12 mouse cellular contexts compared by ENCODE assay signal in genomic region chr8:3237319-3237718, GRCm38 (mm10). TPM values are rescaled to one million over a fixed set of nuclear protein-coding genes. Genes with fewer than 3 reads are reported as not detected.
DNase-seq lines count a peak whose midpoint lies in the region; ATAC-seq lines count a peak whose summit lies in the region.
"Had no signal": no experiment of that assay in that cellular context is flagged by ENCODE, and none has a peak within 500 bp of the region (broad histone marks: within the 10 kb centered on the region; RNA-seq: fewer than 3 reads in every experiment).

No protein-coding gene starts in this region.

- DNase-seq in adrenal gland, adult (ENCODE audit: inconsistent age in 2 of 2, low spot score in 1 of 2): peak; percentile 39 to 73
- no peak for DNase-seq in adrenal gland, postnatal 4 days (ENCODE audit: low spot score in 2 of 2)
- peak; percentile 50 for DNase-seq in lung, postnatal 36 days
- no peak for DNase-seq in lung, postnatal 25 days (ENCODE audit: low spot score)
- DNase-seq in heart, adult 9 months (ENCODE audit: low spot score in 2 of 2): peak; percentile 68 to 77
- peak; percentile 73 for DNase-seq in heart, postnatal 4 days
- no peak for DNase-seq in urinary bladder, adult 2 months (ENCODE audit: low spot score)

- H3K27me3 ChIP-seq in intestine, embryonic 16.5 days (replicated peaks; ENCODE audit: control insufficient read depth, insufficient read depth, low read length): no peaks in the 10 kb centered on the region
- H3K27me3 ChIP-seq: intestine, embryonic 15.5 days; liver, embryonic 12.5 days had no signal

- H3K4me1 ChIP-seq in intestine, embryonic 16.5 days (ENCODE audit: control insufficient read depth, insufficient read depth, low read length): peaks cover 20% of the 10 kb centered on the region
- H3K4me1 ChIP-seq: forebrain, embryonic 10.5 days had no signal

- no peak overlapping the region for H3K4me3 ChIP-seq in intestine, embryonic 16.5 days (ENCODE audit: low read length)
- H3K4me3 ChIP-seq: forebrain, embryonic 10.5 days; intestine, embryonic 15.5 days; liver, embryonic 12.5 days had no signal

- no peak overlapping the region for H3K27ac ChIP-seq in intestine, embryonic 16.5 days (ENCODE audit: low read length)
- H3K27ac ChIP-seq: forebrain, embryonic 10.5 days; intestine, embryonic 15.5 days; liver, embryonic 12.5 days had no signal

- H3K9ac ChIP-seq in intestine, embryonic 16.5 days (ENCODE audit: low read depth, low read length): no peak overlapping the region
- H3K9ac ChIP-seq: intestine, embryonic 15.5 days; liver, embryonic 12.5 days had no signal

- ATAC-seq in intestine, embryonic 16.5 days: no peak
- ATAC-seq: activated CD4-positive, CD25-positive, alpha-beta regulatory T cell, adult 4 months; intestine, embryonic 15.5 days; liver, embryonic 12.5 days had no signal

- no peak overlapping the region for H3K4me2 ChIP-seq in intestine, embryonic 16.5 days (ENCODE audit: low read depth, low read length)
- H3K4me2 ChIP-seq: intestine, embryonic 15.5 days; liver, embryonic 12.5 days had no signal

- no peaks in the 10 kb centered on the region for H3K9me3 ChIP-seq in intestine, embryonic 16.5 days (ENCODE audit: control insufficient read depth, low read length)
- H3K9me3 ChIP-seq: forebrain, embryonic 10.5 days; intestine, embryonic 15.5 days; liver, embryonic 12.5 days had no signal

- WGBS in intestine, embryonic 16.5 days: 56% methylated on average over 5 of the region's 5 CpGs

- no peaks in the 10 kb centered on the region for H3K36me3 ChIP-seq in intestine, embryonic 16.5 days (ENCODE audit: control insufficient read depth, insufficient read depth, low read length)
- H3K36me3 ChIP-seq: forebrain, embryonic 10.5 days; intestine, embryonic 15.5 days had no signal

RNA-seq across cellular contexts. Expression of gene Insr, which starts 42.1 kb away (rescaled TPM):
- 100 to 1,000 TPM; 111 to 112 TPM for total RNA-seq in adrenal gland, postnatal 4 days (2021)
- total RNA-seq in heart, postnatal 4 days (2021): 100 to 1,000 TPM; 118 to 122 TPM
- polyA plus RNA-seq in urinary bladder, adult 2 months (2012; rRNA removed): 16.8 and 21.8 TPM in 2 replicates
- 32.5 and 33.2 TPM in 2 replicates for polyA plus RNA-seq in intestine, embryonic 16.5 days (2015; fragmentation: Nextera tagmentation; extraction: Ambion mirVana)

Comparison
In these comparisons a context has a peak if more than half of its experiments do, and no peak if none do; other contexts are left out.
1. DNase-seq: peak in adrenal gland, adult (2 of 2), lung, postnatal 36 days (single experiment), heart, adult 9 months (2 of 2) and heart, postnatal 4 days (single experiment); none in adrenal gland, postnatal 4 days (0 of 2), lung, postnatal 25 days (single experiment) and urinary bladder, adult 2 months (single experiment).